Mouse (Mus musculus) embryonic facial prominence, embryonic 10.5 days (tissue): ENCODE measurements at regions not wholly inside any gene's neighbourhood (a gene's known extent, or its start where the extent isn't known, plus 50 kb on each side); places are given as distances from the start of the nearest gene placed in this dataset.

Source experiments
- DNase-seq: peaks from one replicate; pipeline ENCODE4 v3.0.0-alpha.2; 2017; ENCODE audit warnings: low spot score
- H3K27ac ChIP-seq: fragments of 300-500 bp; sonication (generic); replicated peaks from 2 replicates; pipeline ENCODE4 v1.5.1; 2016; ENCODE audit warnings: mild to moderate bottlenecking
- H3K27me3 ChIP-seq: fragments of 300-500 bp; sonication (generic); replicated peaks from 2 replicates; pipeline ENCODE4 v1.6.1; 2016; ENCODE audit warnings: low read depth, mild to moderate bottlenecking; ENCODE audit not compliant: poor library complexity, severe bottlenecking
- H3K36me3 ChIP-seq: fragments of 300-500 bp; sonication (generic); replicated peaks from 2 replicates; pipeline ENCODE4 v1.6.1; 2016; ENCODE audit warnings: mild to moderate bottlenecking, moderate library complexity
- H3K4me1 ChIP-seq: fragments of 300-500 bp; sonication (generic); 2 replicates; pipeline ENCODE4 v1.6.1; 2016
- H3K4me3 ChIP-seq: fragments of 300-500 bp; sonication (generic); 2 replicates; pipeline ENCODE4 v1.5.1; 2016; ENCODE audit warnings: mild to moderate bottlenecking, moderate library complexity
- H3K9me3 ChIP-seq: fragments of 300-500 bp; sonication (generic); 2 replicates; pipeline ENCODE4 v1.6.1; 2016; ENCODE audit warnings: mild to moderate bottlenecking
- WGBS: fragments of 180-500 bp; shearing (Covaris S2); methylation state at CpG from one replicate; pipeline ENCODE4 v1.1.7; 2016; 5-methylcytosine and 5-hydroxymethylcytosine counted together

GRCm38 (mm10) chr17:88191444-88191843, 126.4 kb upstream of the Fbxo11 start:
- no peaks in the 10 kb centered on the region for H3K27me3 ChIP-seq
- H3K4me1 ChIP-seq, result no peaks in the 10 kb centered on the region
- H3K9me3 ChIP-seq, result no peaks in the 10 kb centered on the region
- H3K27ac ChIP-seq, result no peak overlapping the region
- no peak for DNase-seq
- no peaks in the 10 kb centered on the region for H3K36me3 ChIP-seq
- no peak overlapping the region for H3K4me3 ChIP-seq
- 90% methylated on average over 2 of the region's 2 CpGs for WGBS

- H3K27me3 ChIP-seq, result no peaks in the 10 kb centered on the region
- no peak overlapping the region for H3K27ac ChIP-seq
- no peaks in the 10 kb centered on the region for H3K4me1 ChIP-seq
- no peaks in the 10 kb centered on the region for H3K36me3 ChIP-seq
- H3K9me3 ChIP-seq, result no peaks in the 10 kb centered on the region
- 93% methylated on average over 16 of the region's 16 CpGs for WGBS
- DNase-seq, result no peak
- no peak overlapping the region for H3K4me3 ChIP-seq
These were observed 127.1 kb upstream of the Fbxo11 start for GRCm38 (mm10) chr17:88191930-88192807.

- no peaks in the 10 kb centered on the region for H3K36me3 ChIP-seq
- 87% methylated on average over 5 of the region's 5 CpGs for WGBS
- H3K4me3 ChIP-seq, result no peak overlapping the region
- DNase-seq, result no peak
- no peaks in the 10 kb centered on the region for H3K9me3 ChIP-seq
- H3K4me1 ChIP-seq, result no peaks in the 10 kb centered on the region
- no peak overlapping the region for H3K27ac ChIP-seq
- H3K27me3 ChIP-seq, result no peaks in the 10 kb centered on the region
These were observed 129.6 kb upstream of the Fbxo11 start for GRCm38 (mm10) chr17:88194693-88195092.

- H3K4me3 ChIP-seq, result no peak overlapping the region
- no peak overlapping the region for H3K27ac ChIP-seq
- 96% methylated on average over 2 of the region's 2 CpGs for WGBS
- no peaks in the 10 kb centered on the region for H3K4me1 ChIP-seq
- H3K36me3 ChIP-seq, result no peaks in the 10 kb centered on the region
- DNase-seq, result no peak
- no peaks in the 10 kb centered on the region for H3K9me3 ChIP-seq
- H3K27me3 ChIP-seq, result no peaks in the 10 kb centered on the region
These were observed 130.2 kb upstream of the Fbxo11 start for GRCm38 (mm10) chr17:88195303-88195702.

GRCm38 (mm10) chr17:88195893-88196292, 130.8 kb upstream of the Fbxo11 start:
- no peak for DNase-seq
- H3K4me1 ChIP-seq, result no peaks in the 10 kb centered on the region
- H3K27ac ChIP-seq, result no peak overlapping the region
- H3K4me3 ChIP-seq, result no peak overlapping the region
- no peaks in the 10 kb centered on the region for H3K27me3 ChIP-seq
- WGBS, result 84% methylated on average over 6 of the region's 6 CpGs
- H3K9me3 ChIP-seq, result no peaks in the 10 kb centered on the region
- no peaks in the 10 kb centered on the region for H3K36me3 ChIP-seq

- no peaks in the 10 kb centered on the region for H3K36me3 ChIP-seq
- no peak overlapping the region for H3K4me3 ChIP-seq
- 67% methylated on average over 1 of the region's 1 CpGs for WGBS
- no peak for DNase-seq
- no peaks in the 10 kb centered on the region for H3K9me3 ChIP-seq
- H3K27me3 ChIP-seq, result no peaks in the 10 kb centered on the region
- no peaks in the 10 kb centered on the region for H3K4me1 ChIP-seq
- H3K27ac ChIP-seq, result no peak overlapping the region
These were observed 131.2 kb upstream of the Fbxo11 start for GRCm38 (mm10) chr17:88196322-88196721.

- Histone ChIP-seq H3K27me3 (no peaks in the 10 kb centered on the region), H3K9me3 (no peaks in the 10 kb centered on the region), H3K4me3 (no peak overlapping the region), H3K27ac (no peak overlapping the region), H3K4me1 (no peaks in the 10 kb centered on the region), H3K36me3 (no peaks in the 10 kb centered on the region)
- 77% methylated on average over 3 of the region's 3 CpGs for WGBS
- no peak for DNase-seq
These were observed 132.3 kb upstream of the Fbxo11 start for GRCm38 (mm10) chr17:88197381-88197780.

- WGBS, result 81% methylated on average over 12 of the region's 12 CpGs
- no peak for DNase-seq
- no peak overlapping the region for H3K4me3 ChIP-seq
- H3K27me3 ChIP-seq, result no peaks in the 10 kb centered on the region
- H3K27ac ChIP-seq, result no peak overlapping the region
- no peaks in the 10 kb centered on the region for H3K36me3 ChIP-seq
- H3K9me3 ChIP-seq, result no peaks in the 10 kb centered on the region
- H3K4me1 ChIP-seq, result no peaks in the 10 kb centered on the region
These were observed 136.3 kb upstream of the Fbxo11 start for GRCm38 (mm10) chr17:88201249-88201970.

- no peak overlapping the region for H3K4me3 ChIP-seq
- H3K27me3 ChIP-seq, result no peaks in the 10 kb centered on the region
- no peaks in the 10 kb centered on the region for H3K36me3 ChIP-seq
- WGBS, result 85% methylated on average over 4 of the region's 4 CpGs
- no peaks in the 10 kb centered on the region for H3K4me1 ChIP-seq
- H3K27ac ChIP-seq, result no peak overlapping the region
- H3K9me3 ChIP-seq, result no peaks in the 10 kb centered on the region
- DNase-seq, result no peak
These were observed 137.1 kb upstream of the Fbxo11 start for GRCm38 (mm10) chr17:88202214-88202613.

- Histone ChIP-seq H3K36me3 (no peaks in the 10 kb centered on the region), H3K9me3 (no peaks in the 10 kb centered on the region), H3K27me3 (no peaks in the 10 kb centered on the region), H3K4me3 (no peak overlapping the region), H3K4me1 (no peaks in the 10 kb centered on the region), H3K27ac (no peak overlapping the region)
- DNase-seq, result no peak
- WGBS, result 78% methylated on average over 1 of the region's 1 CpGs
These were observed 144.5 kb upstream of the Fbxo11 start for GRCm38 (mm10) chr17:88209565-88209964.

GRCm38 (mm10) chr17:88212121-88212520, 147.0 kb upstream of the Fbxo11 start:
- Histone ChIP-seq H3K27me3 (no peaks in the 10 kb centered on the region), H3K9me3 (no peaks in the 10 kb centered on the region), H3K4me3 (no peak overlapping the region), H3K4me1 (no peaks in the 10 kb centered on the region), H3K36me3 (no peaks in the 10 kb centered on the region), H3K27ac (no peak overlapping the region)
- no peak for DNase-seq
- WGBS, result 97% methylated on average over 7 of the region's 7 CpGs

- Histone ChIP-seq H3K9me3 (no peaks in the 10 kb centered on the region), H3K36me3 (no peaks in the 10 kb centered on the region), H3K4me3 (no peak overlapping the region), H3K4me1 (no peaks in the 10 kb centered on the region), H3K27ac (no peak overlapping the region), H3K27me3 (no peaks in the 10 kb centered on the region)
- WGBS, result 88% methylated on average over 9 of the region's 9 CpGs
- DNase-seq, result no peak
These were observed 149.7 kb upstream of the Fbxo11 start for GRCm38 (mm10) chr17:88214746-88215145.
